Mouse (Mus musculus) stomach, embryonic 14.5 days (tissue): Measurements from ENCODE around the gene Dctpp1. TPM values are rescaled to one million over a fixed set of nuclear protein-coding genes. Genes with fewer than 3 reads are reported as not detected.
A peak's percentile ranks its signal among the peaks of the same experiment; 100 is the strongest.

ENCODE experiments used
- ATAC-seq: fragments of 200-750 bp; cut with Nextera tagmentation; 2 replicates; pipeline ENCODE4 v1.8.0; 2017; ENCODE audit warnings: low read depth, moderate TSS enrichment; ENCODE audit not compliant: insufficient number of reproducible peaks, insufficient read depth, low FRiP score
- H3K27ac ChIP-seq: fragments of 300-500 bp; sonication (generic); 2 replicates; pipeline ENCODE4 v1.5.1; 2014; ENCODE audit warnings: mild to moderate bottlenecking, low read length, moderate library complexity, mixed read lengths
- H3K27me3 ChIP-seq: fragments of 300-500 bp; sonication (generic); 2 replicates; pipeline ENCODE4 v1.6.1; 2014; ENCODE audit warnings: low read length, control low read depth, mixed read lengths; ENCODE audit not compliant: control insufficient read depth, insufficient read depth
- H3K36me3 ChIP-seq: fragments of 300-500 bp; sonication (generic); 2 replicates; pipeline ENCODE4 v1.6.1; 2014; ENCODE audit warnings: mild to moderate bottlenecking, control low read depth, low read length, moderate library complexity, mixed read lengths; ENCODE audit not compliant: control insufficient read depth, insufficient read depth
- H3K4me1 ChIP-seq: fragments of 300-500 bp; sonication (generic); 2 replicates; pipeline ENCODE4 v1.6.1; 2014; ENCODE audit warnings: low read length, control low read depth, mixed read lengths; ENCODE audit not compliant: control insufficient read depth, insufficient read depth
- H3K4me2 ChIP-seq: fragments of 300-500 bp; sonication (generic); replicated peaks from 2 replicates; pipeline ENCODE4 v1.6.1; 2014; ENCODE audit warnings: low read depth, low read length, control low read depth
- H3K4me3 ChIP-seq: fragments of 300-500 bp; sonication (generic); 2 replicates; pipeline ENCODE4 v1.5.1; 2014; ENCODE audit warnings: low read depth, low read length, control low read depth
- H3K9ac ChIP-seq: fragments of 300-500 bp; sonication (generic); replicated peaks from 2 replicates; pipeline ENCODE4 v1.6.1; 2014; ENCODE audit warnings: low read depth, mild to moderate bottlenecking, control low read depth, low read length, moderate library complexity, mixed read lengths
- H3K9me3 ChIP-seq: fragments of 300-500 bp; sonication (generic); 2 replicates; pipeline ENCODE4 v1.6.1; 2016; ENCODE audit warnings: low read depth, low read length, control low read depth; ENCODE audit not compliant: control insufficient read depth
- WGBS: fragments of 180-500 bp; shearing (Covaris S2); extraction: QIAGEN DNeasy Blood & Tissue Kit; methylation state at CpG from one replicate; pipeline ENCODE4 v1.1.7; 2014; 5-methylcytosine and 5-hydroxymethylcytosine counted together
- polyA plus RNA-seq: library from polyadenylated mRNA; unstranded; fragments of >200 nt; fragmentation: Nextera tagmentation; extraction: Ambion mirVana; gene quantifications from 2 replicates; pipeline ENCODE4 v1.2.1, GENCODE M21; 2014

The Dctpp1 gene
- polyA plus RNA-seq, 1 experiment from 2014 or later: 202 TPM

DNA sequence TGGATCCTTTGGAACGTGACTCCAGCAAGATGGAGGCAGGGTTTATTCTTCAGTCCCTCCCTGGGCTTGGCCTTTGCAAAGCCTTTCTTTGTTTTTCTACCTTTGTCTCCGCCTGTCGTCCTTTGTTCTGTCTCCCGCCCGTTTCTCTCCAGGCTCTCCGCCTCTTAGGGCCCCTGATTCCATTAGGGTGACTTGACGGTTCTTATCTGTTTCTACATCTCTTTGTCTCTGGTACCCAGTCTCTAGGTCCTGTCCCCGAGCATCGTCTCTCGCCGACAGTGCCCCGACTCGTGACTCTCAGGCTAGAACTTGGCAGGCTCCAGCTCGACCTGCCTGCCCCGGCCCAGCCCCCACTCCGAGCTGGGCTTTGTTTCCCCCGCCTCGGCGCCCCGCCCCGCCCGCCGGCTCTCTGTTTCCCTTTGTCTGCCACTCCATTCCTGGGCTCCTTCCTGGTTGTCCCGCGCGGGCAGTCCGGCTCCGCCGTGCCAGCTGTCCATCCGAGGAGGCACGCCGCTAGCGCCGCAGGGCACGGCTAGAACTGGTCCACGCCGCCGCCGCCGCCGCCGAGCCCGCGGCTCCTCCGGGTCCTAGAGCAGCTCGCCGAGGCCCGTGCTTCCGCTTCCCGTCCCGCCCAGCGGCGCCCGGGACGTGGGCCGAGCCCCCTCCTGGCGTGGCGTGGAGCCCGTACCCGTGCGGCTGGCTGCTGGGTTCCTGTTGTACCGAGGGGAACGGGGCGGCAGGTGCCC, 27.7 kb downstream of the Dctpp1 start, which contains the start of the genes Zfp553 and Sept1:
Zfp553 (plus strand) TSS at position 440 of the 746 bp plus-strand sequence.
Sept1 (minus strand) TSS at position 509 of the 746 bp plus-strand sequence.
- Histone ChIP-seq H3K4me2 (peak within 1 kb of the TSS; percentile 76), H3K9ac (peak within 1 kb of the TSS; percentile 74), H3K36me3 (peaks cover 52% of the 10 kb centered on the region), H3K27ac (peak within 1 kb of the TSS; percentile 98), H3K4me3 (peak within 1 kb of the TSS; percentile 74), H3K9me3 (no peaks in the 10 kb centered on the region), H3K27me3 (no peaks in the 10 kb centered on the region), H3K4me1 (peaks cover 22% of the 10 kb centered on the region; the same call in 1 of the 2 replicates)
- WGBS: under 1% methylated on average over 64 of the region's 64 CpGs
- peak; percentile 92 for ATAC-seq

DNA sequence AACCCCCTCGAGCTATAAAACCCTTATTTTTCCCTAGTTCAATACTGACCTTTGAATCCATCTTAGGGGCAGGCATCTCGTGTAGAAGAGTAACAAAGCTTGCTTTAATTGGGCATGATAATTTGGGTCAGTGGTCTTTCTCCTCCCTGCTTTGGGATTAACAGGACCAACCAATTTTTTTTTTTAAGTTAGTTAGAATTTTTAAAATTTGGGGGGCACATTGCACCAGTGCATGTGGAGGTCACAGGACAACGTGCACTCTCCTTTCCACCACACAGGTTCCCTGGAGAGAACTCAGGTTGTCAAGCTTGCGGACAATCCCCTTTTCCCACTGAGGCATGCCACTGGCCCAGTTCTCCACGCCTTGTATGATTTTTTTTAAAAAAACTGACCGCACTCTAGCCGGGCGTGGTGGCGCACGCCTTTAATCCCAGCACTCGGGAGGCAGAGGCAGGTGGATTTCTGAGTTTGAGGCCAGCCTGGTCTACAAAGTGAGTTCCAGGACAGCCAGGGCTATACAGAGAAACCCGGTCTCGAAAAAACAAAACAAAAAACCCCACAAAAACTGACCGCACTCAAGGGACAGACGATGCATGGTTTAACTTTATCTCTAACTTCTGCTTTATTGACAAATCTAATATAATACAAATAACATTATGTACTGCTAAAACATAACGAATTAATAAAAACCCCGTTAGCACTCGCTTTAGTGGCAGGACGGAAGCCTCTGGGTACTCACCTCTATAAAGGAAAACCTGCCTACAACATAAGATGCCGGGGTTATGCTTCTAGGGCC, 28.5 kb downstream of the Dctpp1 start:
- Histone ChIP-seq H3K9ac (peak overlapping the region; percentile 74), H3K27ac (peak overlapping the region; percentile 98), H3K36me3 (peaks cover 44% of the 10 kb centered on the region), H3K27me3 (no peaks in the 10 kb centered on the region), H3K4me1 (peaks cover 22% of the 10 kb centered on the region; the same call in 1 of the 2 replicates), H3K4me2 (peak overlapping the region; percentile 76), H3K4me3 (peak overlapping the region; percentile 74), H3K9me3 (no peaks in the 10 kb centered on the region)
- no peak for ATAC-seq
- 5% methylated on average over 20 of the region's 20 CpGs for WGBS

DNA sequence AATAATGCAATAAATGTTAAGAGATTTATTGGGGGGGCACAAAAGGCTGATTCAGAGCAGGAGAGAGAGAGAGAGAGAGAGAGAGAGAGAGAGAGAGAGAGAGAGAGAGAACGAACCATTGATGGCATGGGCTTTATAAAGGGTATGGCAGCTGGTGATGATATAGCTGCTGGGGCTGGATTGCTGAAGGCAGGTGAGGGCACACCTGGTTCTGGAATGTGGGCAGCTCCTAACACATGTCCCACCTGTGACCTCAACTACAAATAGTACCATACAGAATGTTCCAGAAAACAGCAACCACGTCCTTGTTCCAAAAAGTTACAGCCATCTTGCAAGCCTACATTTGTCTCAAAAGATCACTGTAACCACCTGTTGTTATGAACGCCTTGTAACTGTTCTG, 29.1 kb downstream of the Dctpp1 start:
- Histone ChIP-seq H3K9ac (peak overlapping the region; percentile 74; the same call in 1 of the 2 replicates), H3K4me2 (peak overlapping the region; percentile 76), H3K27ac (peak overlapping the region; percentile 98; the same call in 1 of the 2 replicates), H3K4me3 (peak overlapping the region; percentile 74), H3K36me3 (peaks cover 38% of the 10 kb centered on the region), H3K9me3 (no peaks in the 10 kb centered on the region), H3K27me3 (no peaks in the 10 kb centered on the region), H3K4me1 (peaks cover 22% of the 10 kb centered on the region; the same call in 1 of the 2 replicates)
- 46% methylated on average over 3 of the region's 3 CpGs for WGBS
- no peak for ATAC-seq

DNA sequence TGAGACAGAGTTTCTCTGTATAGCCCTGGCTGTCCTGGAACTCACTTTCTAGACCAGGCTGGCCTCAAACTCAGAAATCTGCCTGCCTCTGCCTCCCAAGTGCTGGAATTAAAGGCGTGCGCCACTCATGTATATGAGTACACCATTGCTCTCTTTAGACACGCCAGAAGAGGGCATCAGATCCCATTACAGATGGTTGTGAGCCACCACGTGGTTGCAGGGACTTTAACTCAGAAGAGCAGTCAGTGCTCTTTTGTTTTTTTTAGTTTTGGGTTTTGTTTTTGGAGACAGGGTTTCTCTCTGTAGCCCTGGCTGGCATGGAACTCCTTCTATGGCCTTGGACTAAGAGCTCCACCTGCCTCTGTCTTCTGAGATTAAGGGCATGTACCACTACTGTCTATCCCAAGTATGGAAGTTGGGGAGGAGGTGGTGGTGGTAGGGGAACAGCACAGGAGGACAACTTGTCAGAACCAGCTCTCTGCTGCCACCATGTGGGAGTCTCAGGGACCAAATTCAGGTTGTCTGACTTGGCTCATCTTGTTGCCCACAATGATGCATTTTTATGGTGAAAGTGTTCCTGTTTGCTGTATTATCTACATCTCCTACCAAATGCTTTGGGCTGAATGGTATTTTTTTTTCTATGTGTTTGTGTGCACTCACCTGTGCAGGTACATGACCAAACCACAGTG, 31.8 kb downstream of the Dctpp1 start:
- ATAC-seq: no peak
- Histone ChIP-seq H3K27me3 (no peaks in the 10 kb centered on the region), H3K36me3 (peaks cover 20% of the 10 kb centered on the region), H3K9ac (no peak overlapping the region), H3K4me1 (peaks cover 18% of the 10 kb centered on the region; the same call in 1 of the 2 replicates), H3K27ac (no peak overlapping the region), H3K4me3 (no peak overlapping the region), H3K9me3 (no peaks in the 10 kb centered on the region), H3K4me2 (no peak overlapping the region)
- 64% methylated on average over 4 of the region's 4 CpGs for WGBS

DNA sequence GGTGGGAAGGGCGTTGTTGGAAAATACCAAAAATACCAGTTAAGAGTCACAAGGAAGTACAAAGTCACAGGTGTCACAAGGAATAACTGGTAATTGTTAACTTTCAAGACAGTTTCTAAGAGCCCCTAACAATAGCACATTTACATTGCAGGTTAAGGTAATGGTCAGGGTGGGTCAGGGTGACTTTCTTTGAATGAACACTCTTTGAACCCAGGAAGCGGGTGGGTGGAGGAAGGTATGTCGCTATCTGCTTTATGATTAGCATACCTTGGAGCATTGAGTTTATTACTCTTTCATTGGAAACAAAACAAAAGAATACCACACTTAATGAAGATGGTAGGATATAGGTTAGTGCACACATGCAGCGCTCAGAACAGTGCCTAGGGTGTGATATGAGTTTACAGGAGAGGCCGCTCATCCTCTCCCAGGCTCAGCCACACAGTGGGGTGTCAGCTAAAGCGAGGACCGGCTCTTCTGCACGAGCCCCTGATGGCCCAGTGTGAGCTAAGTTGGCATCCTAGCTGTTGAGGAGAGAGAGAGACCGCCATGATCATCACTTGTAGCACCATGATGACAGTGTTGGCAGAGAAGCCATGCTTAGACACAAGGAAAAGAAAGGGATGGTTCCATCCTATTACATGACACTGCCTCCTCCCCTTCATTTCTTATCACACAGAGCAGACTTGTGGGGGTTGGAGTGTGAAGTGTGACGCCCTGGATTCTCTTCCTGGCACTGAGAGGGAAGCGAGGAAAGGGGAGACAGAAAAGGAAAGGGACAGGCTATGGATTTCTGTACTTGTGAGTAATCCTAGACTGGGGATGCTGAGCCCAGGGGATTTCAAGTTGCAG, 35.1 kb downstream of the Dctpp1 start:
- Histone ChIP-seq H3K27ac (no peak overlapping the region), H3K4me3 (no peak overlapping the region), H3K9me3 (no peaks in the 10 kb centered on the region), H3K9ac (no peak overlapping the region), H3K27me3 (no peaks in the 10 kb centered on the region), H3K36me3 (peaks cover 10% of the 10 kb centered on the region; the same call in 1 of the 2 replicates), H3K4me2 (no peak overlapping the region), H3K4me1 (peaks cover 4% of the 10 kb centered on the region; the same call in 1 of the 2 replicates)
- WGBS: 75% methylated on average over 11 of the region's 11 CpGs
- no peak for ATAC-seq

DNA sequence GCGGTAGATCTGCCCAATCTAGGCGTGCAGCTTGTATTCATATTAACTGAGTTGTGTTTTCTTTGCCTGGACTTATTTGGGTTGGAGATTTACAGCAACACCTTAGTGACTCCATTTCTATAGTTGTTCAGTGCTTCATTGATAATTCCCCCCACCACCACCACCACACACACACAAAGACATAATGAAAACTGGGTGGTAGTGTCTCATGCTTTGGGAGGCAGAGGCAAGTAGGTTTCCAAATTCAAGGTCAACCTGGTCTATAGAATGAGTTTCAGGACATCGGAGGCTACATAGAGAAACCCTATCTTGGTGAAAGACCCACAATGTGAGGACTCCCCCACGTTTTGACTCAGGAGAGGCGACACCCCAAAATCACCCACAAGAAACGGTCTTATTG, 35.9 kb downstream of the Dctpp1 start:
- Histone ChIP-seq H3K27ac (no peak overlapping the region), H3K9ac (no peak overlapping the region), H3K27me3 (no peaks in the 10 kb centered on the region), H3K4me2 (no peak overlapping the region), H3K36me3 (peaks cover 5% of the 10 kb centered on the region; the same call in 1 of the 2 replicates), H3K4me3 (no peak overlapping the region), H3K9me3 (no peaks in the 10 kb centered on the region), H3K4me1 (no peaks in the 10 kb centered on the region)
- no peak for ATAC-seq
- 88% methylated on average over 6 of the region's 6 CpGs for WGBS

DNA sequence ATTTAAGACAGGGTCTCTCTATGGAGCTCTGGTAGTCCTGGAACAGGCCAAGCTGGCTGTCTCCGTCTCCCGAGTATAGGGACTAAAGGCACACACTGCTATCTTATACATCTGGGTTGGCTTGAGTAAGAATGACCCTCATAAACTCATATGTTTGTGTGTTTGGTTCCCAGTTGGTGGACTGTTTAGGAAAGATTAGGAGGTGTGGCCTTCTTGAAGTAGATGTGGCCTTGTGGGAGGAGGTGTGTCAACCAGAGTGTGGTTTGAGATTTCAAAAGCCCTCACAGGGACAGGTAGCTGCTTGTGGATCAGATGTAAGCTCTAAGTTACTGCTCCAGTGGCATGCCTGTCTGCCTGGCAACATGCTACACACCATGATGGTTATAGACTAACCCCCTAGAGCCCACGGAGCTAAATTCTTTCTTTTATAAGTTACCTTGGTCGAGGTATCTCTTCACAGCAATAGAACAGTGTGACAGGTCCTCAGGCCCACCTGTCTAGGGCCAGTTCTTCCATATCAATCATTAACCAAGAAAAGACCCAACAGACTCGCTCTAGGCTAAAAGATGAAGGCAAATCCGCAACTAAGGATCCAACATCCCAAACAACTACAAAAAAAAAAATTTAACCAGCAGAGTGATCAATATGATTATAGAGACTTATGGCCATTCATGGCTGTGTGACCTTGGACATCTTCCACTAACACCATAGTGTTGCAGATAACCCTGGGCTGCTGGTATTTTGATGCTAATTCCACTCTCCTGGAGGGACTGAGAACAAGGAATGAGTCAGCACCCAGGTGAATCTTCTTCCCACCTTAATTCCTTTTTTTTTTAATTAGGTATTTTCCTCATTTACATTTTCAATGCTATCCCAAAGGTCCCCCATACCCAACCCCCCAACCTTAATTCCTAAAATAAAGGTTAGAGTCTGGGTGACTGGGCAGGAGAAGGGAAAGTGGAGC, 36.7 kb downstream of the Dctpp1 start:
- no peaks in the 10 kb centered on the region for H3K4me1 ChIP-seq
- no peak for ATAC-seq
- 83% methylated on average over 6 of the region's 6 CpGs for WGBS

More for the DNA sequence above, 36.7 kb downstream of the Dctpp1 start:
- Histone ChIP-seq H3K36me3 (no peaks in the 10 kb centered on the region), H3K4me2 (no peak overlapping the region), H3K4me3 (no peak overlapping the region), H3K27ac (no peak overlapping the region), H3K9me3 (no peaks in the 10 kb centered on the region), H3K9ac (no peak overlapping the region), H3K27me3 (no peaks in the 10 kb centered on the region)
